Mouse (Mus musculus) layer of hippocampus, adult 18-20 months (tissue): Measurements from ENCODE around the gene Ikzf2. TPM values are rescaled to one million over a fixed set of nuclear protein-coding genes. Genes with fewer than 3 reads are reported as not detected.

Experiments
- DNase-seq, 2 experiments: peaks; one replicate each; pipeline ENCODE4 v3.0.0; 2022; ENCODE audit warnings: low spot score in 2 of 2
- long read RNA-seq: library from polyadenylated mRNA; stranded (forward); transcript quantifications from one replicate; pipeline ENCODE4 v2.0.0, GENCODE M21; 2021
- total RNA-seq, 2 experiments: library from RNA; stranded (reverse); gene quantifications; 2 replicates each; pipeline ENCODE4 v1.2.3; 2021

The Ikzf2 gene
- 1 to 10 TPM; 8.1 to 9.3 TPM for total RNA-seq
- long read RNA-seq, partial matches to known transcripts, result 0 of 3 reads
- long read RNA-seq, other reads (novel, unspliced or antisense), result 3 of 3 reads

GRCm38 (mm10) chr1:69687076-69687991, at the start of gene Ikzf2:
Ikzf2 (minus strand) TSS chr1:69687245.
- DNase-seq, result peak; percentile 42 to 73

- no peak for DNase-seq
Measured at GRCm38 (mm10) chr1:69729729-69730128, 42.7 kb upstream of the Ikzf2 start.

GRCm38 (mm10) chr1:69729031-69729679, 42.1 kb upstream of the Ikzf2 start:
- no peak for DNase-seq

- no peak for DNase-seq
Measured at GRCm38 (mm10) chr1:69727968-69728367, 40.9 kb upstream of the Ikzf2 start.

- no peak for DNase-seq
Measured at GRCm38 (mm10) chr1:69717107-69717506, 30.1 kb upstream of the Ikzf2 start.

- DNase-seq, result no peak
Measured at GRCm38 (mm10) chr1:69708571-69708970, 21.5 kb upstream of the Ikzf2 start.

- no peak for DNase-seq
Measured at GRCm38 (mm10) chr1:69703506-69704156, 16.6 kb upstream of the Ikzf2 start.

GRCm38 (mm10) chr1:69691946-69692345, 4.9 kb upstream of the Ikzf2 start:
- DNase-seq, result no peak

GRCm38 (mm10) chr1:69688961-69689360, 1.9 kb upstream of the Ikzf2 start:
- peak; percentile 19 to 78 for DNase-seq

- DNase-seq, result peak in 1 of 2 experiments; percentile 11
Measured at GRCm38 (mm10) chr1:69688118-69688517, 1.1 kb upstream of the Ikzf2 start.

GRCm38 (mm10) chr1:69686741-69687075, 337 bp downstream of the Ikzf2 start:
- DNase-seq, result no peak

GRCm38 (mm10) chr1:69685890-69686490, 1.1 kb downstream of the Ikzf2 start:
- DNase-seq, result no peak

GRCm38 (mm10) chr1:69685049-69685889, 1.8 kb downstream of the Ikzf2 start:
- no peak for DNase-seq

GRCm38 (mm10) chr1:69684280-69685040, 2.6 kb downstream of the Ikzf2 start:
- no peak for DNase-seq

GRCm38 (mm10) chr1:69683851-69684250, 3.2 kb downstream of the Ikzf2 start:
- DNase-seq, result no peak

- DNase-seq, result no peak
Measured at GRCm38 (mm10) chr1:69683058-69683457, 4.0 kb downstream of the Ikzf2 start.

GRCm38 (mm10) chr1:69682261-69682660, 4.8 kb downstream of the Ikzf2 start:
- DNase-seq, result no peak

GRCm38 (mm10) chr1:69681003-69681402, 6.0 kb downstream of the Ikzf2 start:
- DNase-seq, result no peak

GRCm38 (mm10) chr1:69680501-69680900, 6.5 kb downstream of the Ikzf2 start:
- no peak for DNase-seq
